8 mouse cellular contexts compared by ENCODE assay signal in genomic region chr14:71241655-71242390, GRCm38 (mm10).
A peak's percentile ranks its signal among the peaks of the same experiment; 100 is the strongest.
DNase-seq lines count a peak whose midpoint lies in the region; ATAC-seq and TF ChIP-seq lines count a peak whose summit lies in the region.
"Had no signal": no experiment of that assay in that cellular context is flagged by ENCODE, and none has a peak within 500 bp of the region (broad histone marks: within the 10 kb centered on the region; RNA-seq: fewer than 3 reads in every experiment).

No protein-coding gene starts in this region.

- peak overlapping the region; percentile 49; the same call in 1 of the 2 replicates for H3K27ac ChIP-seq in forebrain, embryonic 14.5 days (ENCODE audit: low read depth, low read length)
- no peak overlapping the region for H3K27ac ChIP-seq in intestine, postnatal 0 days (ENCODE audit: low read depth, low read length)
- H3K27ac ChIP-seq: macrophage had no signal

- peaks cover 15% of the 10 kb centered on the region for H3K4me1 ChIP-seq in forebrain, embryonic 14.5 days (ENCODE audit: control insufficient read depth, insufficient read depth, low read length)
- H3K4me1 ChIP-seq in intestine, postnatal 0 days (replicated peaks; ENCODE audit: control insufficient read depth, insufficient read depth, low read length), result no peaks in the 10 kb centered on the region

- H3K4me2 ChIP-seq in forebrain, embryonic 14.5 days (ENCODE audit: low read length), result peak overlapping the region; percentile 16; the same call in 1 of the 2 replicates
- no peak overlapping the region for H3K4me2 ChIP-seq in intestine, postnatal 0 days (replicated peaks; ENCODE audit: low read depth)

- no peak for TF ChIP-seq CTCF in intestine, postnatal 0 days (IDR thresholded peaks at IDR 0.05; ENCODE audit: low read depth)

- no peaks in the 10 kb centered on the region for H3K9me3 ChIP-seq in forebrain, embryonic 14.5 days (replicated peaks; ENCODE audit: control insufficient read depth, low read length)
- H3K9me3 ChIP-seq in intestine, postnatal 0 days (ENCODE audit: control insufficient read depth), result no peaks in the 10 kb centered on the region

- 0 out of 2 replicates have a peak, but pooled peaks cover 8% of the 10 kb centered on the region for H3K27me3 ChIP-seq in forebrain, embryonic 14.5 days (replicated peaks; ENCODE audit: control insufficient read depth, insufficient read depth, low read length)
- no peaks in the 10 kb centered on the region for H3K27me3 ChIP-seq in intestine, postnatal 0 days (replicated peaks; ENCODE audit: control insufficient read depth, insufficient read depth, low read length)

- intact Hi-C loops in left cerebral cortex, postnatal 4 days (cut with DNase I), result no loop called here

- H3K9ac ChIP-seq in forebrain, embryonic 14.5 days (ENCODE audit: low read length), result no peak overlapping the region
- H3K9ac ChIP-seq in intestine, postnatal 0 days (ENCODE audit: low read depth, low read length), result no peak overlapping the region

- H3K4me3 ChIP-seq in forebrain, embryonic 14.5 days (ENCODE audit: low read depth, low read length), result no peak overlapping the region
- no peak overlapping the region for H3K4me3 ChIP-seq in intestine, postnatal 0 days (ENCODE audit: low read depth, low read length)

- ATAC-seq in forebrain, embryonic 14.5 days, result peak; percentile 93
- no peak for ATAC-seq in intestine, postnatal 0 days
- ATAC-seq in CD4-positive, CD25-positive, alpha-beta regulatory T cell, adult 4 months, result no peak

- peak; percentile 18 for DNase-seq in right cerebral cortex, adult 18-20 months
- DNase-seq in right cerebral cortex, postnatal 4 days, result no peak
- peak; percentile 94 for DNase-seq in forebrain, embryonic 14.5 days (ENCODE audit: low spot score)
- peak; percentile 29 for DNase-seq in left cerebral cortex, postnatal 4 days
- no peak for DNase-seq in c-Kit-positive CD71-positive TER-119-positive erythroid progenitor cells, embryonic 14.5 days (ENCODE audit: low spot score)

- 2% methylated on average over 10 of the region's 10 CpGs for WGBS in forebrain, embryonic 14.5 days
- WGBS in intestine, postnatal 0 days, result 71% methylated on average over 10 of the region's 10 CpGs

- H3K36me3 ChIP-seq in forebrain, embryonic 14.5 days (ENCODE audit: control insufficient read depth, insufficient read depth, low read length), result no peaks in the 10 kb centered on the region
- H3K36me3 ChIP-seq in intestine, postnatal 0 days (ENCODE audit: control insufficient read depth, insufficient read depth), result no peaks in the 10 kb centered on the region

Comparison
In these comparisons a context has a peak if more than half of its experiments do, and no peak if none do; other contexts are left out.
1. DNase-seq: peak in right cerebral cortex, adult 18-20 months (single experiment), forebrain, embryonic 14.5 days (single experiment) and left cerebral cortex, postnatal 4 days (single experiment); none in right cerebral cortex, postnatal 4 days (single experiment) and c-Kit-positive CD71-positive TER-119-positive erythroid progenitor cells, embryonic 14.5 days (single experiment).